Mouse (Mus musculus) C2C12 (cell line): ENCODE results near the gene Parp9. TPM values are rescaled to one million over a fixed set of nuclear protein-coding genes. Genes with fewer than 3 reads are reported as not detected.
"Not testable (repeated sequence)": the region's sequence is repeated elsewhere in the genome, so short reads cannot be mapped to it uniquely, and the experiment has no call there.

Experiments
- H3K27me3 ChIP-seq: one replicate; pipeline ENCODE4 v1.6.1; 2011; ENCODE audit not compliant: control insufficient read depth, insufficient read depth, insufficient read length
- H3K36me3 ChIP-seq: one replicate; pipeline ENCODE4 v1.6.1; 2011; ENCODE audit not compliant: control insufficient read depth, insufficient read depth
- H3K4me3 ChIP-seq: one replicate; pipeline ENCODE4 v1.5.1; 2011; ENCODE audit warnings: mild to moderate bottlenecking, control low read depth; ENCODE audit not compliant: poor library complexity, insufficient read depth, severe bottlenecking
- H3K79me2 ChIP-seq: one replicate; pipeline ENCODE4 v1.6.1; 2011; ENCODE audit not compliant: control insufficient read depth, insufficient read depth
- H3K79me3 ChIP-seq: one replicate; pipeline ENCODE4 v1.6.1; 2011; ENCODE audit warnings: low read depth, control low read depth
- H3ac ChIP-seq: one replicate; pipeline ENCODE3; 2011; ENCODE audit warnings: low read depth; ENCODE audit not compliant: control insufficient read depth, insufficient read length
- CEBPB ChIP-seq: IDR thresholded peaks from one replicate; pipeline ENCODE4 v1.6.1; 2011; ENCODE audit warnings: low read depth, mild to moderate bottlenecking, control low read depth, moderate library complexity
- CTCF ChIP-seq: IDR thresholded peaks from one replicate; pipeline ENCODE4 v1.5.1; 2011; ENCODE audit not compliant: control insufficient read depth, insufficient read depth, insufficient read length
- FOSL1 ChIP-seq: IDR thresholded peaks from one replicate; pipeline ENCODE4 v1.8.0; 2011; ENCODE audit warnings: mild to moderate bottlenecking, low read length; ENCODE audit not compliant: poor library complexity, insufficient read depth, severe bottlenecking
- MAX ChIP-seq: IDR thresholded peaks from one replicate; pipeline ENCODE4 v1.6.1; 2011; ENCODE audit warnings: mild to moderate bottlenecking, control low read depth
- MYOD1 ChIP-seq: IDR thresholded peaks from one replicate; pipeline ENCODE4 v1.6.1; 2011; ENCODE audit warnings: low read depth; ENCODE audit not compliant: control insufficient read depth, insufficient read length
- MYOG ChIP-seq: IDR thresholded peaks from one replicate; pipeline ENCODE4 v1.6.1; 2011; ENCODE audit not compliant: control insufficient read depth, insufficient read length; ENCODE audit errors: extremely low read depth
- USF1 ChIP-seq: IDR thresholded peaks from one replicate; pipeline ENCODE4 v1.6.1; 2011; ENCODE audit warnings: low read depth, mild to moderate bottlenecking, control low read depth, moderate library complexity
- polyA plus RNA-seq: library from polyadenylated mRNA; unstranded; fragments of >200 nt; fragmentation: generic; extraction: Trizol; gene quantifications from one replicate; pipeline ENCODE4 v1.2.1, GENCODE M21; 2012; ENCODE audit warnings: missing spikeins

Gene Parp9
- polyA plus RNA-seq, 1 experiment: 0.66 TPM

GRCm38 (mm10) chr16:35939690-35940089 lies 1.4 kb downstream of the Parp9 start:
- TF ChIP-seq CTCF (peak; percentile 72), CEBPB (no peak), USF1 (peak; percentile 37)
- Histone ChIP-seq H3K79me2 (no peaks in the 10 kb centered on the region), H3K27me3 (no peaks in the 10 kb centered on the region), H3K79me3 (no peaks in the 10 kb centered on the region), H3ac (no peak overlapping the region), H3K36me3 (no peaks in the 10 kb centered on the region), H3K4me3 (peak overlapping the region; percentile 52)

- Histone ChIP-seq H3K36me3 (no peaks in the 10 kb centered on the region), H3K79me3 (no peaks in the 10 kb centered on the region), H3K27me3 (no peaks in the 10 kb centered on the region), H3K79me2 (no peaks in the 10 kb centered on the region), H3ac (no peak overlapping the region), H3K4me3 (no peak overlapping the region)
- TF ChIP-seq CEBPB: no peak
- TF ChIP-seq MAX: no peak
- no peak for TF ChIP-seq FOSL1
- TF ChIP-seq MYOD1: no peak
These were observed 3.1 kb downstream of the Parp9 start for GRCm38 (mm10) chr16:35941382-35941781.

- no peaks in the 10 kb centered on the region for H3K79me3 ChIP-seq
- TF ChIP-seq MYOD1 (no peak), FOSL1 (no peak), USF1 (no peak), MAX (no peak), MYOG (no peak), CTCF (no peak), CEBPB (no peak)
- H3K79me2 ChIP-seq: no peaks in the 10 kb centered on the region
- H3K27me3 ChIP-seq: no peaks in the 10 kb centered on the region
- no peak overlapping the region for H3K4me3 ChIP-seq
- H3ac ChIP-seq: no peak overlapping the region
- H3K36me3 ChIP-seq: no peaks in the 10 kb centered on the region
These were observed 11.0 kb downstream of the Parp9 start for GRCm38 (mm10) chr16:35949264-35949663.

GRCm38 (mm10) chr16:35951216-35951615 lies 12.9 kb downstream of the Parp9 start:
- no peaks in the 10 kb centered on the region for H3K79me3 ChIP-seq
- no peaks in the 10 kb centered on the region for H3K79me2 ChIP-seq
- no peak overlapping the region for H3ac ChIP-seq
- H3K4me3 ChIP-seq: no peak overlapping the region
- no peaks in the 10 kb centered on the region for H3K36me3 ChIP-seq
- TF ChIP-seq USF1 (no peak), FOSL1 (no peak), MAX (no peak), MYOD1 (no peak), CTCF (no peak), CEBPB (no peak), MYOG (no peak)
- no peaks in the 10 kb centered on the region for H3K27me3 ChIP-seq

GRCm38 (mm10) chr16:35952628-35953130 lies 14.4 kb downstream of the Parp9 start:
- Histone ChIP-seq H3K79me3 (no peaks in the 10 kb centered on the region), H3ac (no peak overlapping the region), H3K4me3 (no peak overlapping the region), H3K27me3 (no peaks in the 10 kb centered on the region), H3K36me3 (no peaks in the 10 kb centered on the region), H3K79me2 (no peaks in the 10 kb centered on the region)
- TF ChIP-seq USF1 (no peak), CEBPB (no peak), MYOG (no peak), MYOD1 (no peak), FOSL1 (no peak), CTCF (no peak), MAX (no peak)

GRCm38 (mm10) chr16:35965991-35966390 lies 27.7 kb downstream of the Parp9 start:
- H3K4me3 ChIP-seq, H3ac ChIP-seq, H3K36me3 ChIP-seq, H3K79me2 ChIP-seq, H3K79me3 ChIP-seq, H3K27me3 ChIP-seq: not testable (repeated sequence)
